Mouse (Mus musculus) layer of hippocampus, adult 8-10 months (tissue): ENCODE data around the gene BC004004. TPM values are rescaled to one million over a fixed set of nuclear protein-coding genes. Genes with fewer than 3 reads are reported as not detected.

Experiments used
- DNase-seq, 2 experiments: peaks; one replicate each; pipeline ENCODE4 v3.0.0; 2022; ENCODE audit warnings: low spot score in 2 of 2
- total RNA-seq, 4 experiments: library from RNA; stranded (reverse); gene quantifications; 2 replicates each; pipeline ENCODE4 v1.2.4; 2022

Gene BC004004
- total RNA-seq, 4 experiments from 2014 or later, result 85.3 to 108 (median 90.5) TPM

- DNase-seq, result no peak
Observed at GRCm38 (mm10) chr17:29321765-29322602, 53.4 kb downstream of the BC004004 start.

- no peak for DNase-seq
Observed at GRCm38 (mm10) chr17:29322603-29322962, 54.0 kb downstream of the BC004004 start.

GRCm38 (mm10) chr17:29323625-29324024, 55.0 kb downstream of the BC004004 start:
- no peak for DNase-seq

GRCm38 (mm10) chr17:29325831-29326230, 57.2 kb downstream of the BC004004 start:
- DNase-seq, result no peak

- no peak for DNase-seq
Observed at GRCm38 (mm10) chr17:29326531-29327529, 58.2 kb downstream of the BC004004 start.

GRCm38 (mm10) chr17:29327691-29328090, 59.1 kb downstream of the BC004004 start:
- DNase-seq, result no peak

- no peak for DNase-seq
Observed at GRCm38 (mm10) chr17:29330221-29330620, 61.6 kb downstream of the BC004004 start.

GRCm38 (mm10) chr17:29330671-29331410, 62.3 kb downstream of the BC004004 start:
- DNase-seq, result no peak

- no peak for DNase-seq
Observed at GRCm38 (mm10) chr17:29332186-29332685, 63.6 kb downstream of the BC004004 start.

- DNase-seq, result no peak
Observed at GRCm38 (mm10) chr17:29336266-29336990, 67.8 kb downstream of the BC004004 start.

- DNase-seq, result no peak
Observed at GRCm38 (mm10) chr17:29337979-29338823, 69.6 kb downstream of the BC004004 start.

- no peak for DNase-seq
Observed at GRCm38 (mm10) chr17:29339170-29339768, 70.7 kb downstream of the BC004004 start.

GRCm38 (mm10) chr17:29340406-29341261, 72.0 kb downstream of the BC004004 start:
- no peak for DNase-seq

- no peak for DNase-seq
Observed at GRCm38 (mm10) chr17:29341591-29342003, 73.0 kb downstream of the BC004004 start.

- DNase-seq, result no peak
Observed at GRCm38 (mm10) chr17:29342010-29342910, 73.7 kb downstream of the BC004004 start.

- DNase-seq, result no peak
Observed at GRCm38 (mm10) chr17:29343241-29343640, 74.7 kb downstream of the BC004004 start.

- DNase-seq, result no peak
Observed at GRCm38 (mm10) chr17:29345272-29345671, 76.7 kb downstream of the BC004004 start.
